Mouse (Mus musculus): ENCODE results near the gene Xrcc2. TPM values are rescaled to one million over a fixed set of nuclear protein-coding genes. Genes with fewer than 3 reads are reported as not detected.
"Not testable (repeated sequence)": the region's sequence is repeated elsewhere in the genome, so short reads cannot be mapped to it uniquely, and the experiment has no call there.

The Xrcc2 gene
- polyA plus RNA-seq, 1 experiment: 7.9 TPM

- no peak for TF ChIP-seq CTCF (IDR thresholded peaks at IDR 0.05; ENCODE audit: borderline replicate concordance, extremely low read depth, insufficient read depth, insufficient read length)
- no peak for TF ChIP-seq POLR2A (IDR thresholded peaks at IDR 0.05; ENCODE audit: borderline replicate concordance, extremely low read depth, insufficient read depth, insufficient read length, poor library complexity, severe bottlenecking)
- peak; percentile 30 for DNase-seq (ENCODE audit: low read depth)
These were observed 17.4 kb upstream of the Xrcc2 start for GRCm38 (mm10) chr5:25723016-25723415.

DNA sequence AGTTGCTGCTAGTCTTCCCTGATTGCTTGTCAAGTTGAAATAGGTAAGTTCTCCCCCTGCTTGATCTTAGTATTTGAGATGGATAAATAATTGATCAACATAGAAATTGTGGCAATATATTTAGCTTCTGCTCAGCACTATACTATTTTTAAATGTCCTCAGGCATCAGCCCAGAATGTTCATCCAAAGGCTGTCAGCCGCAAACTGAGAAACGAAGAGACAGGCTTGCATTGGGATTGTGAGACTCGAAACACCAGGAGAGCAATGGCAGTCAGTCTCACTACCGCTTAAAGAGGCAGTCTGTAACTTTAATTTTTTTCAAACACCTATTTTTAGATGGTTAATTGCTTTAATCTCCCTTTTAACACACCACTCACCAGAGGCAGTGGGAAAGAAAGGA is 13.8 kb upstream of the Xrcc2 start:
- DNase-seq (ENCODE audit: low read depth): no peak
- TF ChIP-seq POLR2A (IDR thresholded peaks at IDR 0.05; ENCODE audit: borderline replicate concordance, extremely low read depth, insufficient read depth, insufficient read length, poor library complexity, severe bottlenecking) (no peak), CTCF (IDR thresholded peaks at IDR 0.05; ENCODE audit: borderline replicate concordance, extremely low read depth, insufficient read depth, insufficient read length) (no peak)

DNA sequence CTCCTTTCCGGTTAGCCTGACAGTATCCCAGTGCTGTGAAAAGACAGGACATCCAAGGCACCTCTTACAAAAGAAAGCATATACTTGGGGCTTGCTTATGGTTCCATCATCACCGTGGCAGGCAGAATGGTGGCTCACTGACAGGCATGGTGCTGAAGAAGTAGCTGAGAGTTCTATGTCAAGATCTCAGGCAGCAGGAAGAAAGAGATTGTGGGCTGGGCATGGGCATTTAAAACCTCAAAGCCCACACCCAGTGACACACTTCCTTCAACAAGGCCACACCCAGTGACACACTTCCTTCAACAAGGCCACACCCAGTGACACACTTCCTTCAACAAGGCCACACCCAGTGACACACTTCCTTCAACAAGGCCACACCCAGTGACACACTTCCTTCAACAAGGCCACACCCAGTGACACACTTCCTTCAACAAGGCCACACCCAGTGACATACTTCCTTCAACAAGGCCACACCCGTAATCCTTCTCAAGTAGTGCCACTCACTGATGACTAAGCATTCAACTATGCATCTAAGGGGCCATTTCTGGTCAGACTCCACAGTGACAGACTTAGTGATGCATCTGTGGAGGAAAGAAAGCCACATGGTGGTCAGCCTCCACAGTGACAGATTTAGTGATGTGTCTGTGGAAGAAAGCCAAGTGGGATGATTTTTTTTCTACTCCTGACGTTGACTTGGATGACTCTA is 7.5 kb upstream of the Xrcc2 start:
- not testable (repeated sequence) for DNase-seq (ENCODE audit: low read depth)

- TF ChIP-seq POLR2A (IDR thresholded peaks at IDR 0.05; ENCODE audit: borderline replicate concordance, extremely low read depth, insufficient read depth, insufficient read length, poor library complexity, severe bottlenecking) (no peak), CTCF (IDR thresholded peaks at IDR 0.05; ENCODE audit: borderline replicate concordance, extremely low read depth, insufficient read depth, insufficient read length) (no peak)
- no peak for DNase-seq (ENCODE audit: low read depth)
These were observed 691 bp downstream of the Xrcc2 start for GRCm38 (mm10) chr5:25704702-25705566.

DNA sequence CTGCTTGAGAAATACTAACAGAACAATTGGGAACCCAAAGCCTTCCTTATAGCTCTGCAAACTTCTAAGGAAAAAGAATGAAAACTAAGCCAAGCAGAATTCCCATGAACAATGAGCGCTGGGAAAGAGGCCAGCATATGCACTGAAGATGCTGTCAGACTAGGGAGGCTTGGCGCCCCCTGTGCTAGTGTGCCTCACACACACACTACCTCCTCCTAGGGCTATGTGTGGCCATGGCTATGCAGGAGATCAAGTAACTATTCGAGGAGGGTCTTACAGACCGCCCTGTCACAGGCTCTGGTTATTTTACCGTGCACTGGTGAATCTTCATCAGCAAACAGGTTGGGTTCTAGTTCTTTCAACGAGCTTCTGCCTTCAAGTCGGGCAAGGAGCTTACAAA is 7.7 kb downstream of the Xrcc2 start:
- TF ChIP-seq CTCF (IDR thresholded peaks at IDR 0.05; ENCODE audit: borderline replicate concordance, extremely low read depth, insufficient read depth, insufficient read length) (peak; percentile 44; the same call in 1 of the 2 replicates), POLR2A (IDR thresholded peaks at IDR 0.05; ENCODE audit: borderline replicate concordance, extremely low read depth, insufficient read depth, insufficient read length, poor library complexity, severe bottlenecking) (no peak)
- DNase-seq (ENCODE audit: low read depth): peak; percentile 84

- peak; percentile 67 for DNase-seq (ENCODE audit: low read depth)
- TF ChIP-seq CTCF (IDR thresholded peaks at IDR 0.05; ENCODE audit: borderline replicate concordance, extremely low read depth, insufficient read depth, insufficient read length): no peak
- no peak for TF ChIP-seq POLR2A (IDR thresholded peaks at IDR 0.05; ENCODE audit: borderline replicate concordance, extremely low read depth, insufficient read depth, insufficient read length, poor library complexity, severe bottlenecking)
These were observed 9.4 kb downstream of the Xrcc2 start for GRCm38 (mm10) chr5:25696256-25696655.

DNA sequence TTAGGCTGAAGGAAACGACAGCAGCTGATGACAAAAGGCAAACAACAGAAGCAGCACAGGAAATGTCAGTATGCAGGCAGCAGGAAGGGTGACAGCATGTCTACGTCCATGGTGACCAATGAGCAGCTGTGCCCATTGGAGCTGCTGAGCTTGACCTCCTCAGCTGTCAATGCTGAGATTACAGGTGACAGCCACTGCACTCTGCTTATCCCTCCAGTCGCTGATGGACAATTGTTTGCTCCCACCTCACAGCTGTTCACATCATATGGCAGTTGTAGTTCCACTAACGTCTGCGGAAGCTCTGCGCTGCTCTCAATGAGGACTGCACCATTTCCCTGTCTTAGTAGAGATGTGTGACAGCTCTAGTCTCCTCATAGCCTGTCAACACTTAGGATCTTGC is 9.8 kb downstream of the Xrcc2 start:
- TF ChIP-seq CTCF (IDR thresholded peaks at IDR 0.05; ENCODE audit: borderline replicate concordance, extremely low read depth, insufficient read depth, insufficient read length) (no peak), POLR2A (IDR thresholded peaks at IDR 0.05; ENCODE audit: borderline replicate concordance, extremely low read depth, insufficient read depth, insufficient read length, poor library complexity, severe bottlenecking) (no peak)
- DNase-seq (ENCODE audit: low read depth): no peak

- TF ChIP-seq POLR2A (IDR thresholded peaks at IDR 0.05; ENCODE audit: borderline replicate concordance, extremely low read depth, insufficient read depth, insufficient read length, poor library complexity, severe bottlenecking): no peak
- no peak for TF ChIP-seq CTCF (IDR thresholded peaks at IDR 0.05; ENCODE audit: borderline replicate concordance, extremely low read depth, insufficient read depth, insufficient read length)
- DNase-seq (ENCODE audit: low read depth): no peak
These were observed 33.7 kb downstream of the Xrcc2 start for GRCm38 (mm10) chr5:25671696-25672520.

GRCm38 (mm10) chr5:25671051-25671450 is 34.6 kb downstream of the Xrcc2 start:
- DNase-seq (ENCODE audit: low read depth): no peak
- TF ChIP-seq POLR2A (IDR thresholded peaks at IDR 0.05; ENCODE audit: borderline replicate concordance, extremely low read depth, insufficient read depth, insufficient read length, poor library complexity, severe bottlenecking): no peak
- TF ChIP-seq CTCF (IDR thresholded peaks at IDR 0.05; ENCODE audit: borderline replicate concordance, extremely low read depth, insufficient read depth, insufficient read length): no peak

DNA sequence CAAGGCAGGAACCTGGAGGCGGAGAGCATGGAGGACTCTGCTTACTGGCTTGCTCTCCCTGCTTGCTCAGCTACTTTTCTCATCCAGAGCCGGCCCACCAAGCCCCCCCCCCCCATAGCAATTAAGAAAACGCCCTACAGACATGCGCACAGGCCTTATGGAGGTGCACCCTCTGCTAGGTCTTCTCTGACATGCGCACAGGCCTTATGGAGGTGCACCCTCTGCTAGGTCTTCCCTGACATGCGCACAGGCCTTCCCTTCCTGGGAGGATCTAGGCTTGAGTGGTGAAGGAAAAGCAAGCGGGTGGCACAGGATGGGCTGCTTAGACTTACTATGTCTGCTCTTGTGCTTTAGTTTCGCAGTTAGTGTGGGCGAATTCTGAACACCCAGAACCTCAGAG is 37.3 kb downstream of the Xrcc2 start:
- TF ChIP-seq POLR2A (IDR thresholded peaks at IDR 0.05; ENCODE audit: borderline replicate concordance, extremely low read depth, insufficient read depth, insufficient read length, poor library complexity, severe bottlenecking): no peak
- no peak for TF ChIP-seq CTCF (IDR thresholded peaks at IDR 0.05; ENCODE audit: borderline replicate concordance, extremely low read depth, insufficient read depth, insufficient read length)

GRCm38 (mm10) chr5:25666684-25667083 is 38.9 kb downstream of the Xrcc2 start:
- no peak for DNase-seq (ENCODE audit: low read depth)
- no peak for TF ChIP-seq CTCF (IDR thresholded peaks at IDR 0.05; ENCODE audit: borderline replicate concordance, extremely low read depth, insufficient read depth, insufficient read length)
- no peak for TF ChIP-seq POLR2A (IDR thresholded peaks at IDR 0.05; ENCODE audit: borderline replicate concordance, extremely low read depth, insufficient read depth, insufficient read length, poor library complexity, severe bottlenecking)

More for the DNA sequence above, 37.3 kb downstream of the Xrcc2 start:
- no peak for DNase-seq (ENCODE audit: low read depth)

Data from brain, embryonic 14.5 days (tissue).